Mouse (Mus musculus) stomach, postnatal 0 days (tissue): ENCODE measurements at regions not wholly inside any gene's neighbourhood (a gene's known extent, or its start where the extent isn't known, plus 50 kb on each side); places are given as distances from the start of the nearest gene placed in this dataset.

Experiments
- CTCF ChIP-seq: IDR thresholded peaks from 2 replicates; pipeline ENCODE4 v1.5.1; 2016; ENCODE audit warnings: antibody characterized with exemption, low read depth, mild to moderate bottlenecking, moderate library complexity
- EP300 ChIP-seq: optimal IDR thresholded peaks from 2 replicates; pipeline ENCODE3; 2016; ENCODE audit warnings: antibody characterized with exemption

DNA sequence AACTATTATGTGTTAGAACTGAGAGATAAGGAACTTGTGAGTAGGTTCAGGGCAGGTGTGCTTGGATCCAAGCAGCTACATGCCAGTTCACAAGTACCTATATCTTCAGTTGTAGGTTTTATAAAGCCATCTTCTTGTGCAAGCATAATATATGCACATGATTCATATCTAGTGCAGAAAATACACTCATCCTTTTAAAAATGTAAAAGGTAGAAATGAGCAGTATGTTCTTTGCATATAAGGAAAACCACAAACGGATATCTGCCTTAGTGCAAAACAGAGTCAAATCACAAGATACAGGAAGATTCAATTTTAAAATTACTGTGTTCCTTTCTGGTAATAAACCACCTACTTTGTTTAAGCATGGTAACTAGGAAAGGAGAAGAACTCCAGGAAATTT is 4819.6 kb upstream of the Gm7489 start:
- TF ChIP-seq CTCF: no peak
- no peak for TF ChIP-seq EP300
